Mouse (Mus musculus): ENCODE data around the gene Skap2. TPM values are rescaled to one million over a fixed set of nuclear protein-coding genes. Genes with fewer than 3 reads are reported as not detected.

Gene Skap2
- polyA plus RNA-seq, 1 experiment, result 253 TPM

- Histone ChIP-seq H3K4me3 (ENCODE audit: insufficient read depth, low read length) (0 out of 2 replicates have a peak overlapping the region, but pooled peaks have one; percentile 24), H3K4me1 (ENCODE audit: control insufficient read depth, insufficient read depth, low read length) (peaks cover 44% of the 10 kb centered on the region), H3K27ac (ENCODE audit: insufficient read depth, low read depth, low read length) (peak overlapping the region; percentile 74)
- TF ChIP-seq CTCF (IDR thresholded peaks at IDR 0.05; ENCODE audit: low read depth, low read length), result no peak
Measured at GRCm38 (mm10) chr6:51881181-51881968, 131.0 kb downstream of the Skap2 start.

- peaks cover 45% of the 10 kb centered on the region for H3K4me1 ChIP-seq (ENCODE audit: control insufficient read depth, insufficient read depth, low read length)
- no peak for TF ChIP-seq POLR2A (IDR thresholded peaks at IDR 0.05; ENCODE audit: borderline replicate concordance, low read depth, low read length)
- no peak for TF ChIP-seq CTCF (IDR thresholded peaks at IDR 0.05; ENCODE audit: low read depth, low read length)
- 0 out of 2 replicates have a peak overlapping the region, but pooled peaks have one; percentile 24 for H3K4me3 ChIP-seq (ENCODE audit: insufficient read depth, low read length)
- peak overlapping the region; percentile 74 for H3K27ac ChIP-seq (ENCODE audit: insufficient read depth, low read depth, low read length)
Measured at GRCm38 (mm10) chr6:51880778-51881177, 131.6 kb downstream of the Skap2 start.

- no peak overlapping the region for H3K27ac ChIP-seq (ENCODE audit: insufficient read depth, low read depth, low read length)
- H3K4me3 ChIP-seq (ENCODE audit: insufficient read depth, low read length), result no peak overlapping the region
- peaks cover 47% of the 10 kb centered on the region for H3K4me1 ChIP-seq (ENCODE audit: control insufficient read depth, insufficient read depth, low read length)
- no peak for TF ChIP-seq CTCF (IDR thresholded peaks at IDR 0.05; ENCODE audit: low read depth, low read length)
- TF ChIP-seq POLR2A (IDR thresholded peaks at IDR 0.05; ENCODE audit: borderline replicate concordance, low read depth, low read length), result no peak
Measured at GRCm38 (mm10) chr6:51878551-51878950, 133.8 kb downstream of the Skap2 start.

GRCm38 (mm10) chr6:51876841-51877553 is 135.4 kb downstream of the Skap2 start:
- Histone ChIP-seq H3K4me3 (ENCODE audit: insufficient read depth, low read length) (no peak overlapping the region), H3K4me1 (ENCODE audit: control insufficient read depth, insufficient read depth, low read length) (peaks cover 43% of the 10 kb centered on the region), H3K27ac (ENCODE audit: insufficient read depth, low read depth, low read length) (peak overlapping the region; percentile 38; the same call in 1 of the 2 replicates)
- TF ChIP-seq CTCF (IDR thresholded peaks at IDR 0.05; ENCODE audit: low read depth, low read length), result no peak
- TF ChIP-seq POLR2A (IDR thresholded peaks at IDR 0.05; ENCODE audit: borderline replicate concordance, low read depth, low read length), result no peak

- peak; percentile 71 for TF ChIP-seq CTCF (IDR thresholded peaks at IDR 0.05; ENCODE audit: low read depth, low read length)
- TF ChIP-seq POLR2A (IDR thresholded peaks at IDR 0.05; ENCODE audit: borderline replicate concordance, low read depth, low read length), result no peak
- Histone ChIP-seq H3K4me1 (ENCODE audit: control insufficient read depth, insufficient read depth, low read length) (peaks cover 36% of the 10 kb centered on the region), H3K4me3 (ENCODE audit: insufficient read depth, low read length) (no peak overlapping the region), H3K27ac (ENCODE audit: insufficient read depth, low read depth, low read length) (peak overlapping the region; percentile 38; the same call in 1 of the 2 replicates)
Measured at GRCm38 (mm10) chr6:51875884-51876626, 136.3 kb downstream of the Skap2 start.

- peaks cover 20% of the 10 kb centered on the region for H3K4me1 ChIP-seq (ENCODE audit: control insufficient read depth, insufficient read depth, low read length)
- TF ChIP-seq POLR2A (IDR thresholded peaks at IDR 0.05; ENCODE audit: borderline replicate concordance, low read depth, low read length), result no peak
- no peak for TF ChIP-seq CTCF (IDR thresholded peaks at IDR 0.05; ENCODE audit: low read depth, low read length)
Measured at GRCm38 (mm10) chr6:51874035-51874434, 138.3 kb downstream of the Skap2 start.

GRCm38 (mm10) chr6:51871135-51871534 is 141.2 kb downstream of the Skap2 start:
- Histone ChIP-seq H3K27ac (ENCODE audit: insufficient read depth, low read depth, low read length) (no peak overlapping the region), H3K4me3 (ENCODE audit: insufficient read depth, low read length) (no peak overlapping the region), H3K4me1 (ENCODE audit: control insufficient read depth, insufficient read depth, low read length) (peaks cover 2% of the 10 kb centered on the region)
- TF ChIP-seq POLR2A (IDR thresholded peaks at IDR 0.05; ENCODE audit: borderline replicate concordance, low read depth, low read length) (no peak), CTCF (IDR thresholded peaks at IDR 0.05; ENCODE audit: low read depth, low read length) (no peak)

More at GRCm38 (mm10) chr6:51874035-51874434, 138.3 kb downstream of the Skap2 start:
- Histone ChIP-seq H3K27ac (ENCODE audit: insufficient read depth, low read depth, low read length) (no peak overlapping the region), H3K4me3 (ENCODE audit: insufficient read depth, low read length) (no peak overlapping the region)

GRCm38 (mm10) chr6:51870294-51870693 is 142.1 kb downstream of the Skap2 start:
- Histone ChIP-seq H3K4me3 (ENCODE audit: insufficient read depth, low read length) (no peak overlapping the region), H3K27ac (ENCODE audit: insufficient read depth, low read depth, low read length) (no peak overlapping the region), H3K4me1 (ENCODE audit: control insufficient read depth, insufficient read depth, low read length) (peaks cover under 1% of the 10 kb centered on the region)
- no peak for TF ChIP-seq CTCF (IDR thresholded peaks at IDR 0.05; ENCODE audit: low read depth, low read length)
- no peak for TF ChIP-seq POLR2A (IDR thresholded peaks at IDR 0.05; ENCODE audit: borderline replicate concordance, low read depth, low read length)

- H3K4me3 ChIP-seq (ENCODE audit: insufficient read depth, low read length), result no peak overlapping the region
- TF ChIP-seq CTCF (IDR thresholded peaks at IDR 0.05; ENCODE audit: low read depth, low read length) (no peak), POLR2A (IDR thresholded peaks at IDR 0.05; ENCODE audit: borderline replicate concordance, low read depth, low read length) (no peak)
- no peak overlapping the region for H3K27ac ChIP-seq (ENCODE audit: insufficient read depth, low read depth, low read length)
- H3K4me1 ChIP-seq (ENCODE audit: control insufficient read depth, insufficient read depth, low read length), result no peaks in the 10 kb centered on the region
Measured at GRCm38 (mm10) chr6:51866596-51866995, 145.8 kb downstream of the Skap2 start.

All from bone marrow macrophage, adult 2 months (primary cell).